Mouse (Mus musculus): Measurements from ENCODE around the gene Large1. TPM values are rescaled to one million over a fixed set of nuclear protein-coding genes. Genes with fewer than 3 reads are reported as not detected.
"Not testable (repeated sequence)": the region's sequence is repeated elsewhere in the genome, so short reads cannot be mapped to it uniquely, and the experiment has no call there.

Large1 gene
- polyA plus RNA-seq, 1 experiment from 2014 or later: 23.9 TPM

DNA sequence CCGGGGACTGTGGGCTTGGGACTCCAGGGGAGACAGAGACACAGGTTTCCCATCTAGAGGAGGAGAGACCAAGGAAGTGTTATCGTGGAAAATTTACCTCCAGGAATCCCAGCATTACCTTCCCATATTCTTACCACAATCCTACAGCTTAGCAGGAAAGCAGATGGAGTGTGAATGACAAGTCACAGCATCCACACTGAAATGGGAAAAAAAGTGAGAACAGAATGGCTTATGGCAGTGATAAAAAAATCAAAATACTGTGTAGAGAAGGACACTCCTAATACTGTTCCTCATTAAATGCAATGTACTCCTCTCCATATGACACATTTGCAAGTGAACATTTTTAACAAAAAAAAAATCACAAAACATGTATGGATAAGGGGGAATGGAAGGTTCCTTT lies 221.3 kb downstream of the Large1 start:
- no peak overlapping the region for H3K27ac ChIP-seq (replicated peaks; ENCODE audit: low read depth, low read length)
- H3K9ac ChIP-seq (replicated peaks; ENCODE audit: low read length): no peak overlapping the region
- H3K4me2 ChIP-seq (ENCODE audit: low read length): no peak overlapping the region
- H3K27me3 ChIP-seq (ENCODE audit: control insufficient read depth, insufficient read depth, low read length): no peaks in the 10 kb centered on the region
- no peaks in the 10 kb centered on the region for H3K36me3 ChIP-seq (ENCODE audit: control insufficient read depth, insufficient read depth, low read length)
- WGBS: 91% methylated on average over 2 of the region's 2 CpGs
- no peak for DNase-seq
- ATAC-seq (ENCODE audit: low FRiP score, low TSS enrichment): no peak
- H3K4me1 ChIP-seq (ENCODE audit: control insufficient read depth, insufficient read depth, low read length): no peaks in the 10 kb centered on the region
- H3K9me3 ChIP-seq (ENCODE audit: control insufficient read depth, low read length): no peaks in the 10 kb centered on the region
- H3K4me3 ChIP-seq (replicated peaks; ENCODE audit: low read depth, low read length): no peak overlapping the region

DNA sequence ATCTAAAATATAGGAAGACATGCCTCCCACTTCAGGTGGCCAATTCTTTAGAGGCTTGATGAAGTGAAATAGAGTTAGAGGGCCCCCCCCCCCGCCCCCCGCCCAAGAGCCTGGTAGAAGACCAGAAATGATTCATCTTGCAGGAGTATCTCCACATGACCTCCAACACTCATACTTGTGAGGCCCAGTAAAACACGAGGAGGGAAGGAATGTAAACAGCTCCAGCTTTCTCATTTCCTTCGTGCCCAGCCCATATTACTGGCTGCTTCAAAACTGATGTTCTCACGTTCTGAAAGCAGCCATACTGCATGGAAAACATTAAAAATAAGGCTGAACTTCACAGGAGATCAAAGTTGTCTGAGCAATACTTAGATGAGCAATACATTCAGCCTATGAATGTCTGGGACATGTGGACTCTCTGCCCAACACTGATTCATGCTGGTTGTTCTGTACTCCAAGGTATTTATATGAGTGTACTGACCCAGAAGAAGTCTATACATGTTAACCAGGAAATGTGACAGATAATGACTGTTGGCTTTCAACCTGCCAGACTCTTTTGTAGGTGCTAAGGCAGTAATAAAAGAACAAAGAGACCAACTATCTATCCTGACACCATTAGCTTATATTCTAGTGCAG lies 229.4 kb downstream of the Large1 start:
- WGBS: 91% methylated on average over 5 of the region's 5 CpGs

DNA sequence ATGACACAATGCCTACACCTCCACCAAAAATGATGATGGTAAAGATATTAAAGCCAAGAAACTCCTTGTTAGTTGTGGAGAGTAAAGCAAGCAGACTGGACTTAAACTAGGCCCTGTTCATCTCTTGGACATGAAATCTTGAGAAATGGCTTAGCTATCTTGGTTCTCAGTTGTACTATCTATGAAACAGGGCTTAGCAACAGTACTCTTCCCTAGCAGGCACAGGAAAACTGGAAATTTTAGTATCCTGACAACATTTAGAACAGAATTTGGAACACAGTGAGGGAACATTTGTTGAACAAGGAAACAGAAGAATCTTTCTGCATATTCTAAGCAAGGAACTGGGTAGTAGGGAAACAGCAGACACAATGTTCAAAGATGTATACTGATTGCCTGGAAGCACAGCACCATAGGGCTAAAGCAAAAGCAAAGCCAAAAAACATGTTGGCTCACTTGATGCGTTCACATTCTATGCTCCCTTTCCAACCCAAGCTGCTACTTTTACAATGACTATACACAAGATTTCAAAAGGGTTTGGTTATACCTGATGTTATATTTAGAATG lies 240.9 kb downstream of the Large1 start:
- no peak for DNase-seq
- 96% methylated on average over 1 of the region's 1 CpGs for WGBS
- ATAC-seq (ENCODE audit: low FRiP score, low TSS enrichment): no peak

More for the DNA sequence above, 229.4 kb downstream of the Large1 start:
- Histone ChIP-seq H3K4me3 (replicated peaks; ENCODE audit: low read depth, low read length) (no peak overlapping the region), H3K27me3 (ENCODE audit: control insufficient read depth, insufficient read depth, low read length) (no peaks in the 10 kb centered on the region), H3K36me3 (ENCODE audit: control insufficient read depth, insufficient read depth, low read length) (no peaks in the 10 kb centered on the region), H3K9me3 (ENCODE audit: control insufficient read depth, low read length) (no peaks in the 10 kb centered on the region), H3K27ac (replicated peaks; ENCODE audit: low read depth, low read length) (no peak overlapping the region), H3K9ac (replicated peaks; ENCODE audit: low read length) (no peak overlapping the region), H3K4me2 (ENCODE audit: low read length) (no peak overlapping the region), H3K4me1 (ENCODE audit: control insufficient read depth, insufficient read depth, low read length) (no peaks in the 10 kb centered on the region)
- no peak for ATAC-seq (ENCODE audit: low FRiP score, low TSS enrichment)
- DNase-seq: no peak

DNA sequence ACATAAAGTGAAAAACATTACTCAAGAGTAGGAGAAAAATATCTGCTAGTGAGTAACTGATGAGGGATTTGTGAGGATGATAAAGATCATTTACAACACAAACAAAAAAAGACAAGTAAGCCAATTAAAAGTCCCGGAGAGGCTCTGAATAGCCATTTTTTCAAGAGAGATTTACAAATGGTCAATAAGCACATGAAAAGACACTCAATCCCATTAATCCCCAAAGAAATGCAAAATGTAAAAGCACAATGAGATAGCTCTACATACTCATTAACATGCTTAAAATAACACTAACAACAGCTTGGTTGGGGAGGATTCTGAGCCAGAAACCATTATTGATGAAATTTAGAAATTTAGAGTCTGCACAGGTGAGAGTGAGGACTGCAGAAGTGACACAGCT lies 249.3 kb downstream of the Large1 start:
- WGBS: 24% methylated on average over 1 of the region's 1 CpGs
- H3K4me2 ChIP-seq (ENCODE audit: low read length): no peak overlapping the region
- no peak overlapping the region for H3K27ac ChIP-seq (replicated peaks; ENCODE audit: low read depth, low read length)

More for the DNA sequence above, 240.9 kb downstream of the Large1 start:
- Histone ChIP-seq H3K9ac (replicated peaks; ENCODE audit: low read length) (no peak overlapping the region), H3K4me3 (replicated peaks; ENCODE audit: low read depth, low read length) (no peak overlapping the region), H3K4me2 (ENCODE audit: low read length) (no peak overlapping the region), H3K4me1 (ENCODE audit: control insufficient read depth, insufficient read depth, low read length) (no peaks in the 10 kb centered on the region), H3K27me3 (ENCODE audit: control insufficient read depth, insufficient read depth, low read length) (no peaks in the 10 kb centered on the region), H3K27ac (replicated peaks; ENCODE audit: low read depth, low read length) (no peak overlapping the region), H3K36me3 (ENCODE audit: control insufficient read depth, insufficient read depth, low read length) (no peaks in the 10 kb centered on the region), H3K9me3 (ENCODE audit: control insufficient read depth, low read length) (no peaks in the 10 kb centered on the region)

DNA sequence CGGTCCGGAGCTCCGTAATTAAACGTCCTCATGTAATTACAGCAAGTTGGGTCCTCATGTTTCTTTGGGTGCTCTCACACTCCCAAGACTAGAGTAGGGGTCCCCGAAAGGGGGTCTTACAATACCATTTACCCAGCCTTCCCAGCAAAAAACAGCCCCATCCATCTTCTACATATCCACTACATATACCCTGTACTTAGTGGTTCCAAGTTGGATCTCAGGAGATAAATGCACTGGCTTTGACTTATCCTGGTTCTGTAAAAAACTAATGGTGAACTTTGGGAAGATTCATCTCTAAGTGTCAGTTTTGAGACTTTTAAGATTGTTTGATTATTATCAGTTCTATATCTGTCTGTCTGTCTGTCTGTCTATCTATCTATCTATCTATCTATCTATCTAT lies 252.3 kb downstream of the Large1 start:
- H3K4me2 ChIP-seq (ENCODE audit: low read length): no peak overlapping the region
- 91% methylated on average over 5 of the region's 5 CpGs for WGBS

More for the DNA sequence above, 249.3 kb downstream of the Large1 start:
- H3K27me3 ChIP-seq (ENCODE audit: control insufficient read depth, insufficient read depth, low read length): no peaks in the 10 kb centered on the region
- H3K9ac ChIP-seq (replicated peaks; ENCODE audit: low read length): no peak overlapping the region
- no peaks in the 10 kb centered on the region for H3K9me3 ChIP-seq (ENCODE audit: control insufficient read depth, low read length)
- no peak overlapping the region for H3K4me3 ChIP-seq (replicated peaks; ENCODE audit: low read depth, low read length)
- no peaks in the 10 kb centered on the region for H3K36me3 ChIP-seq (ENCODE audit: control insufficient read depth, insufficient read depth, low read length)
- no peak for ATAC-seq (ENCODE audit: low FRiP score, low TSS enrichment)
- no peaks in the 10 kb centered on the region for H3K4me1 ChIP-seq (ENCODE audit: control insufficient read depth, insufficient read depth, low read length)
- DNase-seq: no peak

DNA sequence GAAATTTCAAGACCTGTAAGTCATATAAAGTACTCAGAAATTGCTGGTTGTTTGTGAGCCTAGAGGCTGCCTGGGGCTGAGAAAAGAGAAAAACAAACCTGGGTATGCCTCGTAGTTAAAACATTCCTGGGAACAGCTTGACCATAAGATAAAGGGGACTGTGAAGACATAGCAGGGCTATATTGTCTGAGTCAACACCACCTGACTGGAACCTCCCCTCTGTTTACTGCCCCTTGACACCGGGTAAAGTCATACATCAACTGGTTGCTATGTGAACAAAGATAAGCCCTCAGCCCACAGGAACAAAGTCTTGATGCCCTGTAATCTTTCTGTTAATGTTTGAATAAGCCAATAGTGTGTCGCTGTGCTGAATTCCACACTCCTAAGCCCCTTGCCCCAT lies 252.7 kb downstream of the Large1 start:
- H3K9me3 ChIP-seq (ENCODE audit: control insufficient read depth, low read length); H3K27me3 ChIP-seq (ENCODE audit: control insufficient read depth, insufficient read depth, low read length); ATAC-seq (ENCODE audit: low FRiP score, low TSS enrichment); H3K4me1 ChIP-seq (ENCODE audit: control insufficient read depth, insufficient read depth, low read length); H3K4me2 ChIP-seq (ENCODE audit: low read length); DNase-seq; H3K36me3 ChIP-seq (ENCODE audit: control insufficient read depth, insufficient read depth, low read length); H3K4me3 ChIP-seq (replicated peaks; ENCODE audit: low read depth, low read length); H3K27ac ChIP-seq (replicated peaks; ENCODE audit: low read depth, low read length); H3K9ac ChIP-seq (replicated peaks; ENCODE audit: low read length): not testable (repeated sequence)
- 61% methylated on average over 3 of the region's 3 CpGs for WGBS

More for the DNA sequence above, 252.3 kb downstream of the Large1 start:
- Histone ChIP-seq H3K27me3 (ENCODE audit: control insufficient read depth, insufficient read depth, low read length) (no peaks in the 10 kb centered on the region), H3K4me3 (replicated peaks; ENCODE audit: low read depth, low read length) (no peak overlapping the region), H3K27ac (replicated peaks; ENCODE audit: low read depth, low read length) (no peak overlapping the region), H3K9me3 (ENCODE audit: control insufficient read depth, low read length) (no peaks in the 10 kb centered on the region), H3K9ac (replicated peaks; ENCODE audit: low read length) (no peak overlapping the region), H3K4me1 (ENCODE audit: control insufficient read depth, insufficient read depth, low read length) (no peaks in the 10 kb centered on the region), H3K36me3 (ENCODE audit: control insufficient read depth, insufficient read depth, low read length) (no peaks in the 10 kb centered on the region)
- ATAC-seq (ENCODE audit: low FRiP score, low TSS enrichment) (no peak), DNase-seq (no peak)

DNA sequence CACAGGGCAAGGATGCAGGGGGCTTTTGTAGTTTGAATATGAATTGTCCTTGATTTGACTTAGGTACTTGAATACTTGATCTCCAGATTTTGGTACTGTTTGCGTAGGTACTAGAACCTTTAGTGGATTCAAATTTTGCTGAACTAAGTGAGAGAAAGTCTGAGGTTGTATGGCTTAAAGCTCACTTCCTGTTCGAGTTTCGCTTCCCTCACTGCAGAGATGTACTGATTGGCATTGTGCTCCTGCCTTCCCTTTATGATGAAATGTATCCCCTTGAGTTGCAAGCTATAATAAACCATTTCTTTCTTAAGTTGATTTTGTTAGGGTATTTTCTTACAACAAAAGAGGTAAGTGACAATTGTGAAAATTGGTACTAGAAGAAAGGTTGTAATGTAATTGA lies 253.8 kb downstream of the Large1 start:
- Histone ChIP-seq H3K4me3 (replicated peaks; ENCODE audit: low read depth, low read length) (no peak overlapping the region), H3K4me2 (ENCODE audit: low read length) (no peak overlapping the region), H3K9ac (replicated peaks; ENCODE audit: low read length) (no peak overlapping the region), H3K27me3 (ENCODE audit: control insufficient read depth, insufficient read depth, low read length) (no peaks in the 10 kb centered on the region), H3K36me3 (ENCODE audit: control insufficient read depth, insufficient read depth, low read length) (no peaks in the 10 kb centered on the region), H3K4me1 (ENCODE audit: control insufficient read depth, insufficient read depth, low read length) (no peaks in the 10 kb centered on the region), H3K9me3 (ENCODE audit: control insufficient read depth, low read length) (no peaks in the 10 kb centered on the region), H3K27ac (replicated peaks; ENCODE audit: low read depth, low read length) (no peak overlapping the region)
- ATAC-seq (ENCODE audit: low FRiP score, low TSS enrichment): no peak
- 93% methylated on average over 3 of the region's 3 CpGs for WGBS
- no peak for DNase-seq

DNA sequence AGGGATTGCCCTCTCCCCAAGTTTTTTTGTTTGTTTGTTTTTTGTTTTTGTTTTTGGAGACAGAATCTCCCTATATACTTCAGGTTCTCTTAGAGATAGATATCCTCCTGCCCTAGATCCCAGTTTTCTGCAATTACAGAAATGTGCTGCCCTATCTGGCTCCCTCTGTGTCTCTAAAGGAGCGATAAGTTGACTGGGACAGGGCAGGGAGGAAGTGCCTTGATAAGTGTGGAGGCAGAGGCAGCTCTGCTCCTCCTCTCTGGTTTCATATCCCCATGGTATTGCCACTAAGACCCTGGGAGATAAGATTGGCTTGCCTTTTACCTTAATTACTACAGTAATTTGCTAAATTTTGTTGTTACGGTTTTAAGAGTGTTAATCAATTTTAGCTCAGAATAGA lies 256.4 kb downstream of the Large1 start:
- Histone ChIP-seq H3K27ac (replicated peaks; ENCODE audit: low read depth, low read length) (no peak overlapping the region), H3K9me3 (ENCODE audit: control insufficient read depth, low read length) (no peaks in the 10 kb centered on the region), H3K27me3 (ENCODE audit: control insufficient read depth, insufficient read depth, low read length) (no peaks in the 10 kb centered on the region), H3K4me3 (replicated peaks; ENCODE audit: low read depth, low read length) (no peak overlapping the region), H3K4me2 (ENCODE audit: low read length) (no peak overlapping the region), H3K36me3 (ENCODE audit: control insufficient read depth, insufficient read depth, low read length) (no peaks in the 10 kb centered on the region), H3K9ac (replicated peaks; ENCODE audit: low read length) (no peak overlapping the region), H3K4me1 (ENCODE audit: control insufficient read depth, insufficient read depth, low read length) (no peaks in the 10 kb centered on the region)
- DNase-seq: no peak
- no peak for ATAC-seq (ENCODE audit: low FRiP score, low TSS enrichment)
- 85% methylated on average over 2 of the region's 2 CpGs for WGBS

DNA sequence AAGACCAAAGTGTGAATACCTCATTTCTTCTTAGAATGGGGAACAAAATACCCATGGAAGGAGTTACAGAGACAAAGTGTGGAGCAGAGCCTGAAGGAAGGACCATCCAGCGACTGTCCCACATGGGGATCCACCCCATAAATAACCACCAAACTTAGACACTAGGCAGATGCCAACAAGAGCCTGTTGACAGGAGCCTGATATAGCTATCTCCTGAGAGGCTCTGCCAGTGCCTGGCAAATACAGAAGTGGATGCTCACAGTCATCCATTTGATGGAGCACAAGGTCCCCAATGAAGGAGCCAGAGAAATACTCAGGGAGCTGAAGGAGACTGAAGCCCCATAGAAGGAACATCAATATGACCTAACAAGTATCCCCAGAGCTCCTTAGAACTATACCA lies 275.6 kb downstream of the Large1 start:
- ATAC-seq (ENCODE audit: low FRiP score, low TSS enrichment); DNase-seq; H3K4me2 ChIP-seq (ENCODE audit: low read length); H3K4me3 ChIP-seq (replicated peaks; ENCODE audit: low read depth, low read length); H3K9me3 ChIP-seq (ENCODE audit: control insufficient read depth, low read length); H3K27ac ChIP-seq (replicated peaks; ENCODE audit: low read depth, low read length); H3K36me3 ChIP-seq (ENCODE audit: control insufficient read depth, insufficient read depth, low read length); H3K27me3 ChIP-seq (ENCODE audit: control insufficient read depth, insufficient read depth, low read length); H3K4me1 ChIP-seq (ENCODE audit: control insufficient read depth, insufficient read depth, low read length); H3K9ac ChIP-seq (replicated peaks; ENCODE audit: low read length): not testable (repeated sequence)
- WGBS: 90% methylated on average over 1 of the region's 1 CpGs
